Mouse (Mus musculus) heart, adult 2 months (tissue): ENCODE results near the gene Prss50. TPM values are rescaled to one million over a fixed set of nuclear protein-coding genes. Genes with fewer than 3 reads are reported as not detected.

ENCODE experiments used
- DNase-seq, 2 experiments: peaks; one replicate each; pipeline ENCODE4 v3.0.0; 2021
- H3K27ac ChIP-seq: fragments of 200-600 bp; 2 replicates; pipeline ENCODE4 v1.8.1; 2022
- H3K27me3 ChIP-seq: fragments of 200-500 bp; 2 replicates; pipeline ENCODE4 v1.6.1; 2012; ENCODE audit warnings: mild to moderate bottlenecking, low read length, inconsistent platforms, mixed read lengths; ENCODE audit not compliant: control insufficient read depth, insufficient read depth
- H3K36me3 ChIP-seq: fragments of 200-500 bp; 2 replicates; pipeline ENCODE4 v1.6.1; 2012; ENCODE audit warnings: low read length, inconsistent platforms; ENCODE audit not compliant: control insufficient read depth, insufficient read depth
- H3K4me1 ChIP-seq: fragments of 200-500 bp; 2 replicates; pipeline ENCODE4 v1.6.1; 2011; ENCODE audit warnings: low read length; ENCODE audit not compliant: control insufficient read depth, insufficient read depth
- H3K4me3 ChIP-seq: fragments of 200-600 bp; 2 replicates; pipeline ENCODE4 v1.8.1; 2022
- H3K79me2 ChIP-seq: fragments of 200-500 bp; replicated peaks from 2 replicates; pipeline ENCODE4 v1.6.1; 2012; ENCODE audit warnings: mild to moderate bottlenecking, inconsistent platforms, low read length, moderate library complexity, mixed read lengths; ENCODE audit not compliant: control insufficient read depth, insufficient read depth
- H3K9ac ChIP-seq: fragments of 200-500 bp; 2 replicates; pipeline ENCODE4 v1.6.1; 2012; ENCODE audit warnings: low read depth, mild to moderate bottlenecking, control low read depth, inconsistent platforms, low read length, mixed read lengths
- CTCF ChIP-seq: fragments of 200-600 bp; IDR thresholded peaks from 2 replicates; pipeline ENCODE4 v1.8.1; 2022; ENCODE audit warnings: antibody characterized with exemption, mild to moderate bottlenecking, moderate library complexity
- EP300 ChIP-seq: fragments of 200-500 bp; IDR thresholded peaks from 2 replicates; pipeline ENCODE4 v1.6.1; 2011; ENCODE audit warnings: low read depth, low read length, control low read depth; ENCODE audit not compliant: insufficient read depth
- POLR2A ChIP-seq: fragments of 200-500 bp; IDR thresholded peaks from 2 replicates; pipeline ENCODE4 v1.6.1; 2011; ENCODE audit warnings: mild to moderate bottlenecking, low read depth, low read length, control low read depth; ENCODE audit not compliant: insufficient read depth
- WGBS: fragments of 180-500 bp; shearing (Covaris S2); methylation state at CpG from one replicate; pipeline ENCODE4 v1.1.7; 2018; 5-methylcytosine and 5-hydroxymethylcytosine counted together
- intact Hi-C: fragments of 180-260 bp; cut with DNase I; formaldehyde crosslinking; loops from one replicate; pipeline ENCODE4 v1.15.1; 2025
- polyA plus RNA-seq: library from polyadenylated mRNA; depleted of rRNA; stranded (reverse); fragments of >200 nt; gene quantifications from 2 replicates; pipeline ENCODE4 v1.2.3, GENCODE M21; 2012
- total RNA-seq, 2 experiments: library from RNA; stranded (reverse); gene quantifications; 2 replicates each; pipeline ENCODE4 v1.2.3; 2021

Prss50 gene
- total and polyA plus RNA-seq, 3 experiments: not detected

DNA sequence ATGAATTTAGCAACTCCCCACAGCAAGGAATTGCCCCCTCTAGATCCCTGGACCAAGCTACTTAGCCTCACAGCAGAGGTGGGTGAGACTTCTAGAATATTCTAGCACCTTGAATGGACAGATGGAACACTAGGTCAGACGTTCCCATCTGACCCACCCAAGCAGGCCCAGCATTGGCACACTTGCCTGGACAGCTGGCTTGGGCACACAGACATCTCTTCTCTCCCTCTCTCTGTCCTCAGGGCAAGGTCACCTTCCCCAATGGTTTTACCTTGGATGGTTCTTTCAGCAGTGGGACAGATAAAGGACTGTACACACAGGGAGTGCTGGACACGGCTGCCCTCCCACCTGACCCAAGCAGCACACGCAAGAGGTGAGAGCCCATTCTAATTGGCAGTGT, 34.8 kb downstream of the Prss50 start:
- 85% methylated on average over 3 of the region's 3 CpGs for WGBS
- no peak overlapping the region for H3K4me3 ChIP-seq
- H3K4me1 ChIP-seq: peaks cover 9% of the 10 kb centered on the region
- H3K79me2 ChIP-seq: no peaks in the 10 kb centered on the region
- no peak for TF ChIP-seq POLR2A
- TF ChIP-seq CTCF: no peak
- no peak for TF ChIP-seq EP300
- no peak overlapping the region for H3K27ac ChIP-seq
- H3K36me3 ChIP-seq: no peaks in the 10 kb centered on the region
- intact Hi-C loops: no loop called here
- no peak for DNase-seq
- no peaks in the 10 kb centered on the region for H3K27me3 ChIP-seq
- no peak overlapping the region for H3K9ac ChIP-seq

DNA sequence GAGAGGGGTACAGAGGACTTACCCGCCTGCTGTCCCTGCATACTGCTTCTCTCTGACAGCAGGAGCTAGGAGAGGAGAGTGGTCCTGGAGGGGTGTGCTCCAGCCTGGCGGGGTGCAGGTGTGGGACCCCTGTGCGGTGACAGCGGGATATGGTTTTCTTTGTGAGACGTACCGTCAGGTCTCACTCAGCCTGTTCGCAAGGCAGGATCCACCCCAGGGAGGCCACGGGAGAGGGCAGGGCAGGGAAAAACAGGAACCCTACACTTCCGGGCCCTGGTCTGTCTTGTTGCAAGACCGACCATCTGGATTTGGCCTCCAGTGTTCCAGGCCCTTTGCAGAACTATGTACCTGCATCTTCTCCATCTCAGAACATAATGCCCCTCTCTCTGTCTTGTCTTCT, 35.7 kb downstream of the Prss50 start:
- no peak overlapping the region; the same call in 1 of the 2 replicates for H3K9ac ChIP-seq
- TF ChIP-seq EP300 (no peak), CTCF (no peak), POLR2A (no peak)
- no peak for DNase-seq
- no peak overlapping the region for H3K27ac ChIP-seq
- intact Hi-C loops: no loop called here
- WGBS: 62% methylated on average over 10 of the region's 10 CpGs
- H3K4me1 ChIP-seq: peaks cover 7% of the 10 kb centered on the region
- no peaks in the 10 kb centered on the region for H3K27me3 ChIP-seq
- no peaks in the 10 kb centered on the region for H3K36me3 ChIP-seq
- no peak overlapping the region for H3K4me3 ChIP-seq
- no peaks in the 10 kb centered on the region for H3K79me2 ChIP-seq

DNA sequence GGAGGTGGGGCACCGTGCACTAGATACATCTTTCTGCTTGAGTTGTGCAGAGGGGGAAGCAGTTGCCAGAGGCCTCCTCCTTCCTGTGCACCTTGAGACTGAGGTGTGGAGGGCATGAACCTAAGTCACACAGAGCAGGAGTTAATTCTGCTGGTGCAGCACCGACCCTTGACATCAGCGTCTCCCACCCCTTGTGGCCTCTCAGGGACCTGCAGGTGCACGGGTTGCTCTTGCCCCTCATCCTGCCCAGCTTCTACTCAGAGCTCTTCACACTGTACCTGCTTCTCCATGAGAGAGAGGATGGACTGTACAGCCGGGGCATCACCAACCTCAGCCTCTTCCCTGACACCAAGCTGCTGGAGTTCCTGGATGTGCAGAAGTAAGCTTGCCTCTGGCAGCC, 37.7 kb downstream of the Prss50 start:
- no peak overlapping the region for H3K4me3 ChIP-seq
- H3K27me3 ChIP-seq: no peaks in the 10 kb centered on the region
- no peak for TF ChIP-seq CTCF
- TF ChIP-seq POLR2A: no peak
- no peak for TF ChIP-seq EP300
- 73% methylated on average over 5 of the region's 5 CpGs for WGBS
- peaks cover 6% of the 10 kb centered on the region for H3K4me1 ChIP-seq
- no peak overlapping the region for H3K9ac ChIP-seq
- no peak for DNase-seq
- intact Hi-C loops: no loop called here
- H3K79me2 ChIP-seq: no peaks in the 10 kb centered on the region
- no peak overlapping the region for H3K27ac ChIP-seq
- no peaks in the 10 kb centered on the region for H3K36me3 ChIP-seq

DNA sequence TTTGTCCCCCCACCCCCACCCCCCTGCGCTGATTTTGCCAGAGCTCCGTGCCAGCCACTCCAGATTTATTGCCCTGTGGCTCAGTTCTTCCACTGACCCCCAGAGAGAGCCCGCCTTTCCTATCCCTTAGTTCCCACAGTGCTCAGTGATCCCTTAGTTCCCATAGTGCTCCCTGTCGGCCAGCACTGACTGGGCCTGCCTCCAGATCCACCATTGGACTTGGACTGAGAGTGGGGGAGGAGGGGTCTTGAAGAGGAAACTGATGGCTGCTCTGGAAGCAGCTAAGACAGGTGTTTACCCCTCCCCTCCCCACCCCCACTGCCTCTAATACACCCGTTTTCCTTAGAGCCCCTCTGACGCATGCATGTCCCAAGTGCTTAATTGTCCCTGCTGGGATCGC, 38.2 kb downstream of the Prss50 start:
- no peak for TF ChIP-seq EP300
- TF ChIP-seq CTCF: no peak
- no peak for TF ChIP-seq POLR2A
- WGBS: 65% methylated on average over 7 of the region's 7 CpGs
- Histone ChIP-seq H3K79me2 (no peaks in the 10 kb centered on the region), H3K4me3 (no peak overlapping the region), H3K36me3 (no peaks in the 10 kb centered on the region), H3K4me1 (peaks cover 6% of the 10 kb centered on the region), H3K27me3 (no peaks in the 10 kb centered on the region), H3K9ac (no peak overlapping the region), H3K27ac (no peak overlapping the region)
- intact Hi-C loops: no loop called here
- no peak for DNase-seq

DNA sequence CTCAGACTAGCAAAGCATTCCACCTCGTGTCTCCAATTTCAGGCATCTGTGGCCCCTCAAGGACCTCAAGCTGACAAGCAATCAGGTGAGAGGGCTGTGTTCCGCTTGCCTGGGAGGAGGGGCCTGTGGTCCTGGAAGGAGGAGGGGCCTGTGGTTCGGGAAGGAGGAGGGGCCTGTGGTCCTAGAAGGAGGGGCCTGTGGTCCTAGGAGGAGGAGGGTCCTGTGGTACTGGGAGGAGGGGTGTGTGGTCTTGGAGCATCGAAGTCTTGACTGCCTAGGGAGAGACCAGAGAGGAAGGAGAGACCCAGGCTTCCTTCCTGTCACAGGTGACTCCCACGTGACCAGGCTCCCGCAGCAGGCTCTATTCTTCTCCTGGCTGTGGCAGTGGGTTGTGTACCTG, 38.8 kb downstream of the Prss50 start:
- H3K4me3 ChIP-seq: no peak overlapping the region
- no peak for TF ChIP-seq POLR2A
- TF ChIP-seq EP300: no peak
- TF ChIP-seq CTCF: no peak
- DNase-seq: no peak
- no peaks in the 10 kb centered on the region for H3K36me3 ChIP-seq
- intact Hi-C loops: no loop called here
- WGBS: 34% methylated on average over 6 of the region's 6 CpGs
- H3K27ac ChIP-seq: no peak overlapping the region
- H3K9ac ChIP-seq: no peak overlapping the region
- H3K79me2 ChIP-seq: no peaks in the 10 kb centered on the region
- peaks cover 4% of the 10 kb centered on the region for H3K4me1 ChIP-seq
- H3K27me3 ChIP-seq: no peaks in the 10 kb centered on the region

DNA sequence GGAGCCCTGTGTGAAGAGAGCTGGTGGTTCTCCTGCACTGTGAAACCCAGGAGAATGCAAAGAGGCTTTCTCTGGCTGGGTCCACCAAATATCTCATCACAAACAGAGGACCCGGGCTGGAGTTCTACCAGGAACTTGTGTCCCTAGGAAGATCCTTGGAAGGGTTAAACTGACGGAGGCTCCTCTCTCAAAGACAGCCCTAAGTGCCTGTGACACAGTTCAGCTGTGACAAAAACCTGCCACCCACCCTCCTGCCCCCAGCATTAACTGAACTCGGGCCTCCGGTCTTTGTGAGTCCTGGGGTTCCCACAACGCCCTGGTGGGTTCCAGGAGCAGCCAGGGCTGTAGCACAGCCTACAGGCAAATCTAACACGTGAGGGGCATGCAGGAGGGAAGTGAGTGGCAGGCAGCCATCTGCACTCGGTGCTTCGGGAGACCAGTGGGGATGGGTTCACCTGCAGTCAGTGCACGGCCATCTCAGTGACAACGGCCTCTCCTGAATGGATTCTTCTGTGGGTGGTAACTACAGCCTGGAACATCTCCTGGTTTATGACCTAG, 41.8 kb downstream of the Prss50 start:
- no peak for TF ChIP-seq EP300
- TF ChIP-seq POLR2A: no peak
- no peak for TF ChIP-seq CTCF
- no peaks in the 10 kb centered on the region for H3K36me3 ChIP-seq
- no peak for DNase-seq
- no peak overlapping the region for H3K9ac ChIP-seq
- 66% methylated on average over 10 of the region's 10 CpGs for WGBS
- no peaks in the 10 kb centered on the region for H3K79me2 ChIP-seq
- H3K27ac ChIP-seq: no peak overlapping the region
- intact Hi-C loops: no loop called here
- H3K4me1 ChIP-seq: no peaks in the 10 kb centered on the region
- H3K27me3 ChIP-seq: no peaks in the 10 kb centered on the region
- H3K4me3 ChIP-seq: no peak overlapping the region
